Mouse (Mus musculus) limb, embryonic 15.5 days (tissue): ENCODE results near the gene Rilpl1. TPM values are rescaled to one million over a fixed set of nuclear protein-coding genes. Genes with fewer than 3 reads are reported as not detected.

ENCODE experiments used
- ATAC-seq: fragments of 200-750 bp; cut with Nextera tagmentation; 2 replicates; pipeline ENCODE4 v1.8.0; 2017; ENCODE audit warnings: low read depth, moderate TSS enrichment; ENCODE audit not compliant: insufficient number of reproducible peaks, low FRiP score, low TSS enrichment
- H3K27ac ChIP-seq: fragments of 300-500 bp; sonication (generic); 2 replicates; pipeline ENCODE4 v1.5.1; 2015; ENCODE audit warnings: moderate library complexity, mild to moderate bottlenecking, inconsistent platforms
- H3K27me3 ChIP-seq: fragments of 300-500 bp; sonication (generic); 2 replicates; pipeline ENCODE4 v1.6.1; 2015; ENCODE audit warnings: inconsistent platforms
- H3K36me3 ChIP-seq: fragments of 300-500 bp; sonication (generic); 2 replicates; pipeline ENCODE4 v1.6.1; 2015; ENCODE audit warnings: inconsistent platforms
- H3K4me1 ChIP-seq: fragments of 300-500 bp; sonication (generic); 2 replicates; pipeline ENCODE4 v1.6.1; 2015; ENCODE audit warnings: inconsistent platforms
- H3K4me2 ChIP-seq: fragments of 300-500 bp; sonication (generic); 2 replicates; pipeline ENCODE4 v1.6.1; 2015; ENCODE audit warnings: mild to moderate bottlenecking, inconsistent platforms
- H3K4me3 ChIP-seq: fragments of 300-500 bp; sonication (generic); 2 replicates; pipeline ENCODE4 v1.5.1; 2015; ENCODE audit warnings: mild to moderate bottlenecking, inconsistent platforms
- H3K9ac ChIP-seq: fragments of 300-500 bp; sonication (generic); 2 replicates; pipeline ENCODE4 v1.6.1; 2015; ENCODE audit warnings: inconsistent platforms
- H3K9me3 ChIP-seq: fragments of 300-500 bp; sonication (generic); 2 replicates; pipeline ENCODE4 v1.6.1; 2016; ENCODE audit warnings: inconsistent platforms
- WGBS: fragments of 180-500 bp; shearing (Covaris S2); methylation state at CpG from one replicate; pipeline ENCODE4 v1.1.7; 2015; 5-methylcytosine and 5-hydroxymethylcytosine counted together
- polyA plus RNA-seq: library from polyadenylated mRNA; unstranded; fragments of >200 nt; fragmentation: Nextera tagmentation; extraction: Ambion mirVana; gene quantifications from 2 replicates; pipeline ENCODE4 v1.2.1, GENCODE M21; 2015

The Rilpl1 gene
- polyA plus RNA-seq, 1 experiment from 2014 or later: 23.7 TPM

DNA sequence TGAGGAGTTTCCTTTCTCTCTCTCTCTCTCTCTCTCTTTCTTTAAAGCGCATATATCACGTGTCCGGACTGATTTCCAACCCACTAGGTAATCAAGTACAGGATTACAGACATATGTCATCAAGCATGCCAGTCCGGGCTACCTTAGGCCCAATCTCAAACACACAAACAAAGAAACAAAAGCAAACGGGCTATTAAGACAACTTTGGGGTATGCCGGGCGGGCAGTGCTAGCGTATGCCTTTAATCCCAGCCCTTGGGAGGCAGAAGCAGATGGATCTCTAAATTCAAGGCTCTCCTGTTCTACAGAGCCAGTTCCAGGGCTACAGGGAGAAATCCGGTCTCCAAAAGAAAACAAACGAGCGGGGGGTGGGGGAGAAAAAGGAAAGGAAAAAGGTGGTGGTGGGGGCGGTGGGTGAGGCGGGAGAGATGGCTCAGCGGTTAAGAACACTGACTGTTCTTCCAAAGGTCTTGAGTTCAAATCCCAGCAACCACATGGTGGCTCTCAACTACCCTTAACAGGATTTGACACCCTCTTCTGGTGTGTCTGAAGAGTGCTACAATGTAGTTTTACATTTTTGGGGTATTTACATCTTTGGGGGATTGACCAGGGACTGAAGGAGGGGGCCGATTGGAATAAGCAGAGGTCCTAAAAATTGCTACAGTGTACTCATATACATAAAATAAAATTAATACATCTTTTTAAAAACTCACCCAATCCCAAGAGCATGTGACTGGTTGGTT, 47.4 kb downstream of the Rilpl1 start:
- Histone ChIP-seq H3K9ac (peak overlapping the region; percentile 67), H3K4me3 (peak overlapping the region; percentile 60), H3K9me3 (no peaks in the 10 kb centered on the region), H3K4me1 (peaks cover 19% of the 10 kb centered on the region), H3K27ac (peak overlapping the region; percentile 100), H3K27me3 (no peaks in the 10 kb centered on the region), H3K36me3 (no peaks in the 10 kb centered on the region), H3K4me2 (peak overlapping the region; percentile 54)
- ATAC-seq: peak; percentile 9; the same call in 1 of the 2 replicates
- 7% methylated on average over 15 of the region's 15 CpGs for WGBS

DNA sequence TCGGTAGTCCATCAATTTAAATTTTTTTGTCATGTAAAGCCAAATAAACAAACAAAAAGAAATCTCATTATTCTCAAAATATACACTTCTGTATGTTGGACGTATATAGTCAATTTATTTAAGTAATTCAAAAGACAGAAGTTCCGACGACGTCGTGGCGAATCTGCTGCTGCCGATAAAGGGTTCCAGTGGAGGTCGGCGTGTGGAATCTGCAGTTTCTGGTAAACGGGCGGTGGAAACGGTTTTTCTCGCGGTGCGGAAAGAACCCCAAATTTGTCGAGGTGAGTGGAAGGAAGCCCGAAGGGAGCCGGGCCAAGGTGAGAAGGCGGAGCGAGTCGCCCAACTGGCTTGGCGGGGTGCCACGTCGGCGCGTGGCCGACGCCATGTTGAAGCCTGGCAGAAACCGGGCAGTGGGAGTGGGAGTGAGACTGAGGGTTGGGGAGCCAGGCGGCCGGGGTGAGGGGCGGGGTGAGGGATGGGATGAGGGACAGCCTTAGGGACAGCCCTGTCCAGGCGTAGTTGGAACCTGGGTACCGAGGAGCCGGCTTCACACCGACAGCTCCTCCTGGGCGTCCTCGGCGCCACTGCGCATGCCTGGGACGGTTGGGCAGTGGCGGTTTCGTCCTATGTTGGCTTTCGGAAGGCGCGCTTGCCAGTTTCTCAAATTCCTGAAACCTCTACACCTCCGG, 48.1 kb downstream of the Rilpl1 start, which contains the start of gene Snrnp35:
Gene Snrnp35, plus strand, starts transcription at position 169 of the 689 bp plus-strand sequence.
- under 1% methylated on average over 47 of the region's 48 CpGs for WGBS

DNA sequence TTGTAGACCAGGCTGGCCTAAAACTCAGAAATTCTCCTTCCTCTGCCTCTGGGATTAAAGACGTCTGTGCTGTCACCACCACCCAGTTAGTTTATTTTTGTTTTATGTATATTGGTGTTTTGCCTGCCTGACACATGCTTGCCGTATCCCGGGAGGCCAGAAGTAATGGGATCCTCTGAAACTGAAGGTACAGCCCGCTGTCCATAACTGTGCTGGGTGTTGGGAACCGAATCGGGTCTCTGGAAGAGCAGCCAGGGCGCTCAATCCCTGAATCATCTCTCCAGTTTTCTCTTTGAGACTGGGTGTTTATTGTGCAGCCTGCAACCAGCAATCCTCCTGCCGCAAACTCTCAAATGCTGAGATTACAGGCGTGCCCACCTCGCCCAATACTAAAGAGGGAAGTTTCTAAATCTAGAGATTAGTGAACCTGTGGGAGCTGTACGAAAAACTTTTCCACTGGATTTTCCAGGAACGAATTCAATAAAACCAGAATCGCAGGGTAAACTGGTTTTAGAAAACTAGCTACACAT, 48.7 kb downstream of the Rilpl1 start:
- peaks cover 23% of the 10 kb centered on the region for H3K4me1 ChIP-seq
- H3K4me2 ChIP-seq: peak overlapping the region; percentile 67
- H3K9me3 ChIP-seq: no peaks in the 10 kb centered on the region
- H3K9ac ChIP-seq: peak overlapping the region; percentile 51
- H3K27me3 ChIP-seq: no peaks in the 10 kb centered on the region
- WGBS: 1% methylated on average over 13 of the region's 13 CpGs
- peak overlapping the region; percentile 100 for H3K27ac ChIP-seq
- peak overlapping the region; percentile 60 for H3K4me3 ChIP-seq
- no peaks in the 10 kb centered on the region for H3K36me3 ChIP-seq
- no peak for ATAC-seq

More for the DNA sequence above, 48.1 kb downstream of the Rilpl1 start, which contains the start of gene Snrnp35:
- Histone ChIP-seq H3K9ac (peak within 1 kb of the TSS; percentile 67), H3K36me3 (no peaks in the 10 kb centered on the region), H3K27me3 (no peaks in the 10 kb centered on the region), H3K4me3 (peak within 1 kb of the TSS; percentile 60), H3K4me1 (peaks cover 23% of the 10 kb centered on the region), H3K9me3 (no peaks in the 10 kb centered on the region), H3K27ac (peak within 1 kb of the TSS; percentile 100), H3K4me2 (peak within 1 kb of the TSS; percentile 67)
- peak; percentile 86 for ATAC-seq

DNA sequence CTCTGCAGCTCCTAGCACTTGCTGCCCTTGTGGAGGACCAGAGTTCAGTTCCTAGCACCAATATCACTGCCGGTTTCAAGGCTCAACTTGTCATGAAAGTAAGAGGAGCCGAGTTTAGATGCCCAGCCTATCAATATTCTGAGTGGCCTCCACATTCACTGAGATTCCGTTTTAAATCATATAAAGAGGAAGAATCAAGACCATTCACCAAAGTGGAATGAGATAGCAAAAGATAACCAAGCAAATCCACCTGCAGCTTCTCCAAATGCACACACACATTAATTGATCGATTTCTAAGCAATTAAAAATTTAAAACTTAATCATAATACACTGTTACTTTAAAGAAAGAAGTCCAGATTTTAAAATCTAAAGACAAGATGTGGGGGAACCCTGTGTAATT, 49.5 kb downstream of the Rilpl1 start:
- no peak for ATAC-seq
- Histone ChIP-seq H3K4me2 (no peak overlapping the region), H3K36me3 (no peaks in the 10 kb centered on the region), H3K9me3 (no peaks in the 10 kb centered on the region), H3K27ac (no peak overlapping the region), H3K4me3 (no peak overlapping the region), H3K4me1 (peaks cover 23% of the 10 kb centered on the region), H3K9ac (no peak overlapping the region), H3K27me3 (no peaks in the 10 kb centered on the region)
- 90% methylated on average over 4 of the region's 4 CpGs for WGBS

DNA sequence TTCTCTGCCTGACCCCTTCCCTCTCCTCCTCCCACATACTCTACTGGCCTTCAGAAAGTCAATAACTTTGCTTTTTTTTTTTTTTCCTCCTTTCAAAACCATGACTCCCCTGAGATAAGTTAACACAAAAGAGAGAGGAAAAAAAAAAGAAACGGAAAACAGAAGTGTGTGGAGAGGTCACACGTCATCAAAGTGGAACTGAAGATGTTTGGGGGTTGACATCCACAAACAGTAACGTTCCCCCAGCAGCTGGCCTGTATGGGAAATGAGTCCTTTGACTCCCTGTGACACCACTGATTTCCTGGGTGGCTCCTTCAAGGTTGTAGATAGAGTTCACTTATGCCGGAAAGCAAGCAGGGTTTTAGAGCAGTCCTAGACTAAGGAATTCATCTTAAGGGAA, 51.1 kb downstream of the Rilpl1 start:
- Histone ChIP-seq H3K4me3 (no peak overlapping the region), H3K36me3 (no peaks in the 10 kb centered on the region), H3K4me2 (no peak overlapping the region), H3K27me3 (no peaks in the 10 kb centered on the region), H3K9ac (no peak overlapping the region), H3K9me3 (no peaks in the 10 kb centered on the region), H3K4me1 (peaks cover 35% of the 10 kb centered on the region), H3K27ac (no peak overlapping the region)
- no peak for ATAC-seq
- WGBS: 75% methylated on average over 4 of the region's 4 CpGs

DNA sequence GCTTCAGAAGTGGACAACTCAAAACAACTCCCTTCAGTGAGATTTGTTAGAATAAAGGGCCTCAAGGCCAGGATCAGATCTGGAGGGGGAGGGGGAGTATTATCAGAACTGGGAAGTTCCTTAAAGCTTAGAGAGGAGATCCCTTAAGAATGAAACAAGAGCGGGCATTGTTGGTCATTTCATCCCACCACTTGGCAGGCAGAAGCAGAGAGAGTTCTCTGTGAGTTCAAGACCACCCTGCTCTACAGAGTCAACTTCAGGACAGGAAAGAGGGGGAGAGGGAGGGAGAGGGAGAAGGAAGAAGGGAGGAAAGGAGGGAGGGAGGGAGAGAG, 52.4 kb downstream of the Rilpl1 start:
- Histone ChIP-seq H3K9ac (no peak overlapping the region), H3K36me3 (no peaks in the 10 kb centered on the region), H3K27me3 (no peaks in the 10 kb centered on the region), H3K9me3 (no peaks in the 10 kb centered on the region), H3K27ac (peak overlapping the region; percentile 85), H3K4me2 (peak overlapping the region; percentile 25; the same call in 1 of the 2 replicates), H3K4me1 (peaks cover 24% of the 10 kb centered on the region), H3K4me3 (peak overlapping the region; percentile 66)
- 87% methylated on average over 1 of the region's 1 CpGs for WGBS
- ATAC-seq: no peak

DNA sequence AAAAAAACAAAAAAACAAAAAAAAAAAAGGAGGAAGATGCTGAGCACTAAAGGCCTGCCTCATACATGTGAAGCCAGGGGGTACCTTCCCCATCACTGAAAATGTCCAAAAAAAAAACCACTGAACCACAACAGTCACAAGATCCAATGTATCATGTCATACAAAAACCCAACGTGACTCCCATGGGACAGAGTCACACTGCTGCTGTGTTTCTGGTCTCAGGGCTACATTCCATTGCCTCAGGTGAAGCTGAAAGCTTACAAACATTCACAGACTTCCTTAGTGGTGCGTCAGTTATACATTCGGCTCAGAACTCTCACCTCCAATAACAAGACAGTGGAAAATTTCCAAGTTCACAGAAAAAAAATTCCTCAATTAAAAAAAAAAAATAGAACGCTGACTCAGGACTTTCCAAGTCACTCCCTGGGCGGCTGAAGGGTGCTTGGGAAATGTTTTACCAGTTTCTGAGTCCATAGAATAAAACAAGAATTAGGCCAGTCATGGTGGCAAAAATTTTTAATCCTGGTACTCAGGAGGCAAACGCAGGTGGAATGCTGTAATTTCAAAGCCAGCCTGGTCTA, 60.5 kb downstream of the Rilpl1 start:
- Histone ChIP-seq H3K9me3 (no peaks in the 10 kb centered on the region), H3K27me3 (no peaks in the 10 kb centered on the region), H3K36me3 (peaks cover 35% of the 10 kb centered on the region), H3K27ac (no peak overlapping the region), H3K4me2 (no peak overlapping the region), H3K4me1 (peaks cover 5% of the 10 kb centered on the region), H3K4me3 (no peak overlapping the region), H3K9ac (no peak overlapping the region)
- WGBS: 62% methylated on average over 6 of the region's 6 CpGs
- no peak for ATAC-seq

DNA sequence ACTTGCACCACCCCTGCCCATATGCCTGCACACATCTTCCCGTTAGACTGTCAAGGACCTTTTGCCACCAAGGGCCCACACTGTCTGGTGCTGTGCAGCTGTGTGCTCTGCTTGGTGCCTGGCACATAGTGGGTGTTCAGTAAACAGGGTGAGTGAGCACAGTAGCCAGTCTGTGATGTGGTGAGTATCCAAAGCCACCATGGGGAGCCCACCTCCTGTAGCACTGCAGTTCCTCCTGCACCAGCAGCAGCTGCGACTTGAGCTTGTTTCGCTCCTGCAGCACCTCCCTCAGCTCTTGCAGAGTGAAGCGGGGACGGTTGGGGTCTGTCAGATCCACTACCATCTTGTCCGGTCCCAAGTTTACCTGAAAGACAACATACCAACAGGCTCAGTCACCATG, 61.7 kb downstream of the Rilpl1 start:
- Histone ChIP-seq H3K4me3 (no peak overlapping the region), H3K9me3 (no peaks in the 10 kb centered on the region), H3K4me2 (no peak overlapping the region), H3K27me3 (no peaks in the 10 kb centered on the region), H3K4me1 (no peaks in the 10 kb centered on the region), H3K36me3 (peaks cover 41% of the 10 kb centered on the region), H3K9ac (no peak overlapping the region), H3K27ac (no peak overlapping the region)
- WGBS: 89% methylated on average over 6 of the region's 6 CpGs
- no peak for ATAC-seq

DNA sequence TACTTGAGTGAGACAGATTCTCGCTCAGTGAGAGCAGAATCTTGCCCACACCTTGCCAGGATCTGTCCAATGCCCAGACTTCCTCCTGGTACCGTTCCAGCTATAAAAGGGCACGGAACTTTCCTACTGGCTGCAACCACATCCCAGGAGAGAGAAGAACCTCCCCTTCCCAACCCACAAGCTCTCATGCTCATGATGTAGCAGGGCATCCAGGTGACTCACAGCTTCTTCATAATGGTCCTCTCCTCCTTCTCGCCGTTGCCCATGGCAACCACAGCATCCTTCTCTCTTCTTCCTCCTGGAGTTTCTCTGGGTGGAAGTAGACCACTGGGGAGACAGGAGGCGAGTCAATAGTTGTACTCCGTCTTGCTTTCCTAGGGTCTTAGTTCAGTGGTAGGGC, 62.8 kb downstream of the Rilpl1 start:
- H3K9ac ChIP-seq: no peak overlapping the region
- no peak overlapping the region for H3K4me3 ChIP-seq
- 87% methylated on average over 7 of the region's 7 CpGs for WGBS
- no peaks in the 10 kb centered on the region for H3K27me3 ChIP-seq
- no peak overlapping the region for H3K4me2 ChIP-seq
- H3K36me3 ChIP-seq: peaks cover 47% of the 10 kb centered on the region
- ATAC-seq: no peak
- no peaks in the 10 kb centered on the region for H3K9me3 ChIP-seq
- H3K4me1 ChIP-seq: no peaks in the 10 kb centered on the region
- H3K27ac ChIP-seq: no peak overlapping the region

DNA sequence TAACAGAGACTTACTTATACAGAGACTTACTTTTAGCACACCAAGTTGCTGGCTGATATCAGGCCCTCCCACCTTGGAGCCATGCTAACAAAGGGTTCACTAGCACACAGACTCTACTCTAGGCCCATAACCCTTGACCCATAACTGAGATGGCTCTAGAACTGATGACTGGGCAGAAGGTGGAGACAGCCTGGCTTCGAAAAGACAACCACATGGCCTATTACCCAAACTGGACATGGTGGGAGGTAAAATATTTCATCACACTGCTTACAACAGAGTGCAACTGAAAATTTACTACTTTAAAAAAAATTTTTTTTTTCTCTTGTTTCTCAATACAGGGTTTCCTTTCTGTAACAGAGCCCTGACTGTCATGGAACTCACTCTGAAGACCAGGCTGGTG, 63.4 kb downstream of the Rilpl1 start:
- Histone ChIP-seq H3K27ac (no peak overlapping the region), H3K27me3 (no peaks in the 10 kb centered on the region), H3K4me3 (no peak overlapping the region), H3K9ac (no peak overlapping the region), H3K9me3 (no peaks in the 10 kb centered on the region), H3K36me3 (peaks cover 53% of the 10 kb centered on the region), H3K4me1 (no peaks in the 10 kb centered on the region), H3K4me2 (no peak overlapping the region)
- WGBS: 85% methylated on average over 1 of the region's 1 CpGs
- no peak for ATAC-seq

DNA sequence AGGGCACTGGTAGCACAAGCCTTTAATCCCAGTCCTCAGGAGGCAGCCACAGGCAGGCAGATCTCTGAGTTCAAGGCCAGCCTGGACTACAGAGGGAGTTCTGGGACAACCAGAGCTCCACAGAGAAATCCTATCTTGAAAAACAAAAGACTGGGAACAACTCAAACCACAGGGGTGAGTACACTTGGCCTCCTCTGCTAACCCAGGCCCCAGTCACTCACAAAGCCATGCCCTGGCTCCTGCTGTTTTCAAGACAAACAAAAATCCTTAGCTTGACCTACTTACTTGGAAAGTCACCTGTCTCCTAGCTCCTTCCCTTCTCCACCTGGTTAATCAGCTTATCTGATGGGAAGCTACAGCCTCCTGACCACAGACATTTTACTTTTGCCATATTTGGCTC, 66.3 kb downstream of the Rilpl1 start:
- Histone ChIP-seq H3K4me2 (no peak overlapping the region), H3K27ac (no peak overlapping the region; the same call in 1 of the 2 replicates), H3K9me3 (no peaks in the 10 kb centered on the region), H3K4me3 (no peak overlapping the region), H3K9ac (no peak overlapping the region), H3K36me3 (peaks cover 75% of the 10 kb centered on the region), H3K27me3 (no peaks in the 10 kb centered on the region), H3K4me1 (no peaks in the 10 kb centered on the region)
- no peak for ATAC-seq

DNA sequence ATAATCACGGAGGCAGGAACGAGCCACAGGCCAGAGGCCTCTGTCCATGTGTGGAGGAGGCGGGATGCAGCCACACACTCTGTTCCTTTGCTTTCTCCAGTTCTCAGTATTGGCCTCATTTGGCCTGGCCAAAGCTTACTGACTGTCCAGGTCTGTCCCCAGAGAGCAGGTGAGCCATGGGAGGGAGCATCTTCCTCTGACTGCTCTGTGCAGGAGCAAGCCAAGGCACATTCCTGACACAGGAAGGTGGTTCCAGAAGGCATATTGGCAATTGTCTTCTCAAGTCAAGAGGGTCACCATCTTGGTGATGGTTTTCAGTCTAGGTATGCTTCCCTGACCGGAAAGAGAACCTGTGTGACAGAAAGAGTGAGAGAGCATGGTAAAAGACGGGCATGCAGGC, 67.7 kb downstream of the Rilpl1 start:
- no peak for ATAC-seq
- H3K9me3 ChIP-seq: no peaks in the 10 kb centered on the region
- H3K27ac ChIP-seq: no peak overlapping the region; the same call in 1 of the 2 replicates
- H3K4me3 ChIP-seq: no peak overlapping the region
- WGBS: 86% methylated on average over 5 of the region's 5 CpGs
- H3K4me1 ChIP-seq: no peaks in the 10 kb centered on the region
- H3K27me3 ChIP-seq: no peaks in the 10 kb centered on the region
- H3K4me2 ChIP-seq: no peak overlapping the region
- H3K36me3 ChIP-seq: peaks cover 79% of the 10 kb centered on the region
- no peak overlapping the region for H3K9ac ChIP-seq
